Mouse (Mus musculus): ENCODE measurements around the gene Usp29.

Gene Usp29

GRCm38 (mm10) chr7:6765240-6765639, 34.9 kb downstream of the Usp29 start:
- WGBS: 39% methylated on average over 5 of the region's 5 CpGs

GRCm38 (mm10) chr7:6770286-6770685, 39.9 kb downstream of the Usp29 start:
- 46% methylated on average over 8 of the region's 8 CpGs for WGBS

GRCm38 (mm10) chr7:6773865-6774413, 43.6 kb downstream of the Usp29 start:
- 86% methylated on average over 11 of the region's 11 CpGs for WGBS

GRCm38 (mm10) chr7:6776314-6777059, 46.1 kb downstream of the Usp29 start:
- 55% methylated on average over 10 of the region's 10 CpGs for WGBS

- WGBS: 62% methylated on average over 2 of the region's 2 CpGs
These were observed 46.7 kb downstream of the Usp29 start for GRCm38 (mm10) chr7:6777107-6777506.

- WGBS: 43% methylated on average over 4 of the region's 4 CpGs
These were observed 47.3 kb downstream of the Usp29 start for GRCm38 (mm10) chr7:6777689-6778088.

GRCm38 (mm10) chr7:6779172-6779571, 48.8 kb downstream of the Usp29 start:
- 79% methylated on average over 5 of the region's 5 CpGs for WGBS

GRCm38 (mm10) chr7:6781541-6781940, 51.2 kb downstream of the Usp29 start:
- WGBS: 33% methylated on average over 11 of the region's 11 CpGs

- WGBS: 34% methylated on average over 8 of the region's 8 CpGs
These were observed 54.1 kb downstream of the Usp29 start for GRCm38 (mm10) chr7:6784340-6785073.

GRCm38 (mm10) chr7:6787000-6787399, 56.6 kb downstream of the Usp29 start:
- 88% methylated on average over 2 of the region's 2 CpGs for WGBS

GRCm38 (mm10) chr7:6788101-6788500, 57.7 kb downstream of the Usp29 start:
- WGBS: 89% methylated on average over 2 of the region's 2 CpGs

- 83% methylated on average over 9 of the region's 9 CpGs for WGBS
These were observed 61.1 kb downstream of the Usp29 start for GRCm38 (mm10) chr7:6791286-6792065.

GRCm38 (mm10) chr7:6793240-6793639, 62.9 kb downstream of the Usp29 start:
- 93% methylated on average over 6 of the region's 6 CpGs for WGBS

GRCm38 (mm10) chr7:6793811-6794210, 63.4 kb downstream of the Usp29 start:
- 87% methylated on average over 3 of the region's 3 CpGs for WGBS

- WGBS: 85% methylated on average over 2 of the region's 2 CpGs
These were observed 67.0 kb downstream of the Usp29 start for GRCm38 (mm10) chr7:6797408-6797807.

GRCm38 (mm10) chr7:6799105-6799805, 68.9 kb downstream of the Usp29 start:
- 75% methylated on average over 9 of the region's 9 CpGs for WGBS

GRCm38 (mm10) chr7:6800586-6801441, 70.4 kb downstream of the Usp29 start:
- 82% methylated on average over 12 of the region's 12 CpGs for WGBS

- 89% methylated on average over 6 of the region's 6 CpGs for WGBS
These were observed 71.3 kb downstream of the Usp29 start for GRCm38 (mm10) chr7:6801642-6802041.

GRCm38 (mm10) chr7:6810556-6810955, 80.2 kb downstream of the Usp29 start:
- WGBS: 19% methylated on average over 3 of the region's 3 CpGs

GRCm38 (mm10) chr7:6814971-6815370, 84.6 kb downstream of the Usp29 start:
- 38% methylated on average over 8 of the region's 8 CpGs for WGBS
